In genomic region chr2:50982571-50982970, GRCm38 (mm10) we compare ENCODE assay signal across 26 mouse cellular contexts.
"Had no signal": no experiment of that assay in that cellular context is flagged by ENCODE, and none has a peak within 500 bp of the region (broad histone marks: within the 10 kb centered on the region; RNA-seq: fewer than 3 reads in every experiment).

No protein-coding gene starts in this region.

- H3K4me1 ChIP-seq: embryonic facial prominence, embryonic 10.5 days; embryonic facial prominence, embryonic 12.5 days; embryonic facial prominence, embryonic 13.5 days; embryonic facial prominence, embryonic 15.5 days; forebrain, embryonic 15.5 days had no signal

- H3K27ac ChIP-seq: embryonic facial prominence, embryonic 10.5 days; embryonic facial prominence, embryonic 12.5 days; embryonic facial prominence, embryonic 13.5 days; embryonic facial prominence, embryonic 15.5 days; forebrain, embryonic 10.5 days; forebrain, embryonic 12.5 days; forebrain, embryonic 13.5 days; forebrain, embryonic 15.5 days; gastrocnemius, adult 2 months; heart, adult 2 months had no signal

- H3K9me3 ChIP-seq: embryonic facial prominence, embryonic 10.5 days; embryonic facial prominence, embryonic 12.5 days; embryonic facial prominence, embryonic 13.5 days; embryonic facial prominence, embryonic 15.5 days; forebrain, embryonic 10.5 days; forebrain, embryonic 12.5 days; forebrain, embryonic 13.5 days; forebrain, embryonic 15.5 days had no signal

- DNase-seq: cerebellum, adult 2 months; cerebellum, adult 8-10 months; cerebellum, adult 9-10 months; cerebellum, adult 9-11 months; cerebellum, postnatal 14 days; cerebellum, postnatal 25 days; embryo, embryonic 11 days; forebrain, postnatal 0 days; gastrocnemius, adult 2 months; gastrocnemius, postnatal 10 days; gastrocnemius, postnatal 14 days; gastrocnemius, postnatal 25 days; gastrocnemius, postnatal 36 days; heart, adult 18-20 months; heart, adult 2 months had no signal

- ATAC-seq: forebrain, embryonic 13.5 days; forebrain, embryonic 14.5 days; forebrain, embryonic 15.5 days; forebrain, embryonic 16.5 days; forebrain, postnatal 0 days had no signal

- H3K4me3 ChIP-seq: embryonic facial prominence, embryonic 10.5 days; embryonic facial prominence, embryonic 12.5 days; embryonic facial prominence, embryonic 13.5 days; embryonic facial prominence, embryonic 15.5 days; erythroblast, embryonic 14.5 days; forebrain, embryonic 10.5 days; forebrain, embryonic 12.5 days; forebrain, embryonic 13.5 days; forebrain, embryonic 15.5 days; gastrocnemius, adult 2 months; heart, adult 2 months had no signal

- H3K9ac ChIP-seq: embryonic facial prominence, embryonic 12.5 days; embryonic facial prominence, embryonic 13.5 days; embryonic facial prominence, embryonic 15.5 days; forebrain, embryonic 12.5 days; forebrain, embryonic 13.5 days; forebrain, embryonic 15.5 days; forebrain, postnatal 0 days had no signal

- H3K36me3 ChIP-seq: embryonic facial prominence, embryonic 10.5 days; embryonic facial prominence, embryonic 12.5 days; embryonic facial prominence, embryonic 13.5 days; embryonic facial prominence, embryonic 15.5 days; forebrain, embryonic 10.5 days; forebrain, embryonic 12.5 days; forebrain, embryonic 15.5 days had no signal

- H3K4me2 ChIP-seq: embryonic facial prominence, embryonic 12.5 days; embryonic facial prominence, embryonic 13.5 days; embryonic facial prominence, embryonic 15.5 days; forebrain, embryonic 12.5 days; forebrain, embryonic 13.5 days; forebrain, embryonic 15.5 days had no signal

- H3K27me3 ChIP-seq: embryonic facial prominence, embryonic 12.5 days; embryonic facial prominence, embryonic 13.5 days; embryonic facial prominence, embryonic 15.5 days; forebrain, embryonic 12.5 days; forebrain, embryonic 13.5 days; forebrain, embryonic 15.5 days had no signal
